Mouse (Mus musculus) spleen, adult 10 weeks (tissue): ENCODE results near the gene Olfr282. TPM values are rescaled to one million over a fixed set of nuclear protein-coding genes. Genes with fewer than 3 reads are reported as not detected.

Source experiments
- polyA plus RNA-seq: library from polyadenylated mRNA; stranded (reverse); fragments of 350-450 nt; fragmentation: Illumina TruSeq; extraction: RNeasy Lipid Tissue Mini Kit (QIAGEN cat#74804); gene quantifications from one replicate; pipeline ENCODE4 v1.2.3, GENCODE M21; 2015; ENCODE audit warnings: low replicate concordance; ENCODE audit not compliant: insufficient read depth

The Olfr282 gene
- not detected for polyA plus RNA-seq

GRCm38 (mm10) chr15:98430925-98431324, at the start of gene Olfr282:
Gene Olfr282, plus strand, starts transcription at chr15:98431225.

GRCm38 (mm10) chr15:98452288-98452687, 21.3 kb downstream of the Olfr282 start, which contains the start of gene Olfr281:
Gene Olfr281, plus strand, starts transcription at chr15:98452588.

GRCm38 (mm10) chr15:98469596-98469995, 38.6 kb downstream of the Olfr282 start, which contains the start of gene OR5BS1P:
Gene OR5BS1P, plus strand, starts transcription at chr15:98469896.

GRCm38 (mm10) chr15:98482701-98483100, 51.7 kb downstream of the Olfr282 start, which contains the start of gene Lalba:
Gene Lalba, minus strand, starts transcription at chr15:98482721.

Other genes with a start within 250 kb of the Olfr282 start
- not detected for gene Olfr288, start 235.7 kb upstream of the Olfr282 start, polyA plus RNA-seq
- gene Gm44579, start 210.2 kb upstream of the Olfr282 start, polyA plus RNA-seq, result not detected
- not detected for gene Olfr287, start 210.2 kb upstream of the Olfr282 start, polyA plus RNA-seq
- not detected for gene Olfr286, start 196.8 kb upstream of the Olfr282 start, polyA plus RNA-seq
- not detected for gene H1fnt, start 173.9 kb upstream of the Olfr282 start, polyA plus RNA-seq
- gene Zfp641, start 135.1 kb upstream of the Olfr282 start, polyA plus RNA-seq, result 0.84 TPM
- not detected for gene Olfr285, start 113.9 kb upstream of the Olfr282 start, polyA plus RNA-seq
- gene Olfr284, start 90.2 kb upstream of the Olfr282 start, polyA plus RNA-seq, result not detected
- gene Olfr283, start 50.3 kb upstream of the Olfr282 start, polyA plus RNA-seq, result not detected
- gene Olfr281, start 21.4 kb downstream of the Olfr282 start, polyA plus RNA-seq, result not detected
- not detected for gene OR5BS1P, start 38.7 kb downstream of the Olfr282 start, polyA plus RNA-seq
- 0.81 TPM for gene Lalba, start 51.5 kb downstream of the Olfr282 start, polyA plus RNA-seq
- gene Olfr279, start 61.2 kb downstream of the Olfr282 start, polyA plus RNA-seq, result not detected
- 76.0 TPM for gene Kansl2, start 103.0 kb downstream of the Olfr282 start, polyA plus RNA-seq
- 72.8 TPM for gene Ccnt1, start 139.7 kb downstream of the Olfr282 start, polyA plus RNA-seq
- gene 4930415O20Rik, start 139.8 kb downstream of the Olfr282 start, polyA plus RNA-seq, result not detected
- 13.1 TPM for gene Adcy6, start 178.9 kb downstream of the Olfr282 start, polyA plus RNA-seq
- 7.6 TPM for gene Cacnb3, start 199.6 kb downstream of the Olfr282 start, polyA plus RNA-seq
- gene Ddx23, start 231.7 kb downstream of the Olfr282 start, polyA plus RNA-seq, result 48.5 TPM
- gene Rnd1, start 246.2 kb downstream of the Olfr282 start, polyA plus RNA-seq, result 2.7 TPM